In genomic region chr12:26104372-26104771, GRCm38 (mm10) we compare ENCODE assay signal across 17 mouse cellular contexts.
A peak's percentile ranks its signal among the peaks of the same experiment; 100 is the strongest.
DNase-seq lines count a peak whose midpoint lies in the region; TF ChIP-seq lines count a peak whose summit lies in the region.
"Had no signal": no experiment of that assay in that cellular context is flagged by ENCODE, and none has a peak within 500 bp of the region (broad histone marks: within the 10 kb centered on the region; RNA-seq: fewer than 3 reads in every experiment).

No protein-coding gene starts in this region.

- H3K4me1 ChIP-seq in lung, adult 2 months (ENCODE audit: control insufficient read depth, insufficient read depth, low read length), result no peaks in the 10 kb centered on the region
- H3K4me1 ChIP-seq: embryonic facial prominence, embryonic 10.5 days; forebrain, embryonic 13.5 days; heart, embryonic 10.5 days; intestine, embryonic 15.5 days had no signal

- no peak for TF ChIP-seq CTCF in lung, adult 2 months (IDR thresholded peaks at IDR 0.05; ENCODE audit: insufficient read depth, low read length)

- TF ChIP-seq POLR2A in lung, adult 2 months (IDR thresholded peaks at IDR 0.05; ENCODE audit: borderline replicate concordance, extremely low read depth, low read depth, low read length), result no peak

- no peak overlapping the region for H3K4me3 ChIP-seq in lung, adult 2 months (replicated peaks; ENCODE audit: extremely low read depth, low read depth, low read length)
- H3K4me3 ChIP-seq: embryonic facial prominence, embryonic 10.5 days; forebrain, embryonic 13.5 days; gastrocnemius, adult 2 months; heart, embryonic 10.5 days; intestine, embryonic 15.5 days had no signal

- WGBS in lung, adult 2 months, result 52% methylated on average over 3 of the region's 3 CpGs

- DNase-seq in heart, adult 11 months, result peak; percentile 44
- DNase-seq in heart, adult 8-10 months (ENCODE audit: low spot score), result no peak
- DNase-seq in cerebellum, adult 8-10 months, result peak; percentile 56
- peak; percentile 48 to 55 for DNase-seq in cerebellum, postnatal 14 days
- DNase-seq in thymus, postnatal 4 days, result no peak
- no peak for DNase-seq in lung, adult 2 months
- DNase-seq in thymus, postnatal 14 days, result no peak
- DNase-seq: adrenal gland, postnatal 14 days; forebrain, postnatal 0 days; gastrocnemius, adult 2 months; gastrocnemius, postnatal 25 days; heart, postnatal 10 days; kidney, adult 18-20 months had no signal

Comparison
In these comparisons a context has a peak if more than half of its experiments do, and no peak if none do; other contexts are left out.
1. DNase-seq: peak in heart, adult 11 months (single experiment), cerebellum, adult 8-10 months (single experiment) and cerebellum, postnatal 14 days (2 of 2); none in heart, adult 8-10 months (single experiment), thymus, postnatal 4 days (single experiment), lung, adult 2 months (single experiment) and thymus, postnatal 14 days (single experiment).